Mouse (Mus musculus) embryo, embryonic 11.5 days (tissue): ENCODE measurements around the gene Tmem265.

Experiments used
- DNase-seq: peaks from one replicate; pipeline ENCODE4 v3.0.0-alpha.2; 2012; ENCODE audit warnings: low read depth, low spot score

Tmem265 gene

DNA sequence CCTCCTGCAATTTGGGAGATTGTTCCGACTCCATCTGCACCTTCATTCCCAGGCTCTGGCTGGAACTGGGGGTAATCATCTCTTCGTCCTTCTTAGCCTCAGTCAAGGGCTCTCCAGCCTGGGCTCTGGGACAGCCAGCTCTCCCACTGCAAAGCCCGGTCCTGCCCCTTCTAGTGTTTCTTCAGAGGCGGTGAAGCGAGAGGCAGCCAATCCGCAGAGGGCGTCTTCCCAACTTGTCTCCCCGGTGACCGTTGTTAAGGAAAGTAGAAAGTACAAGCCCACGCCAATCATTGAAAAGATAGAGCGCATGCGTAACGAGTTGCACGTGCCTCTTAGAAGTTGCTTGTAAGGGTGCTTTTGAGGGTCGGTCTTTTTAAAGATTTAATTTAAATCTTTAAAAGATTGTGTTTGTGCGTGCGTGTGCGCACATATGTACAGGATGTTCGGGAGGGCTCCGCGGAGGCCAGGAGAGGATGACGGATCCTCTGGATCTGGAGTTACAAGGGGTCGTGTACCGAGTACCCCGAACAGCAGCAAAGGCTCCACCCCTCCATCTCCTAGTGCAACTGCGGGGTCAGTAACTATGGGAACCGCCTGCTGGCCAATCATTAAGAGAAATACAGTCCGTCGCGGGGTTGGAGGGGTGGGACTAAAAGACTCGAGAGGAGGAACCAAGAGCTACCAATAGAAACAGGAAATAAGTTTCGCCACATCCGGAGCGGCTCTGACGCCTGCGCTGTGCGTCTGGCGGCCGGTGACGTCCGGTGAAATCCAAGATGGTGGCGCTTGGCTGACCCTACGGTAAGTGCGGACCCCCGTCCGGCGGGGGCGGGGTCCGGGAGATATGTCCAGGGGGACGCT, 27.1 kb downstream of the Tmem265 start, which contains the start of the genes Ccdc189 and Rnf40:
Ccdc189 (minus strand) TSS at position 585 of the 861 bp plus-strand sequence.
Rnf40 (plus strand) TSS at position 757 of the 861 bp plus-strand sequence.
- DNase-seq = peak; percentile 94

DNA sequence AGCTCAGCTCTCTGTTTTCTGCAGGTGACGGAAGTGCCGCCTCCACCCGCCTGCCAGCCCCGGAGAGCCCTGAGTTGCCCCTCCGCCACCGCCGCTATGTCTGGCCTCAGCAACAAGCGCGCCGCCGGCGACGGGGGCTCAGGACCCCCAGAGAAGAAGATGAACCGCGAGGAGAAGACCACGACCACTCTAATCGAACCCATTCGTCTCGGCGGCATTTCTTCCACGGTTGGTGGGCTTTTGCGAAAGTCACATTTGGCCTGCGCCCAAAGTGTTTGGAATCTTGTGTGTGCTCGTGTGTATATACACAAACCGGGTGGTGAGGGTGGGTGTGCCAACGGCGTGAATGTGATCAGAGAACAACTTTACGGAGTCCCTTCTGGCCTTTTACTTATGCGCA, 27.7 kb downstream of the Tmem265 start:
- DNase-seq = no peak

- no peak for DNase-seq
These were observed 28.4 kb downstream of the Tmem265 start for GRCm38 (mm10) chr7:127589637-127590036.

DNA sequence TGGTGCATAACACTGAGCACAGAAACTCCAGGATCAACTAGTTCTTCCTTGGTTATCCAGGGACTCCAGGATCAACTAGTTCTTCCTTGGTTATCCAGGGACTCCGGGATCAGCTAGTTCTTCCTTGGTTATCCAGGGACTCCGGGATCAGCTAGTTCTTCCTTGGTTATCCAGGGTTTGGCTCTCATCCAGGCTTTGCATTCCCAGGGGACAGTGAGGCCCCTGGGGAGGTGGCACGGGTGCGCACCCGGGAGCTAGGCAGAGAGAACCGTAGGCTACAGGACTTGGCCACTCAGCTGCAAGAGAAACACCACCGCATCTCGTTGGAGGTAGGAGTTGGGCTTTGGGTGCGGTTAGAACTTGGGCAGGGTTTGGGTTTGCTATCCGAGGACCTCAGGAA, 29.9 kb downstream of the Tmem265 start:
- no peak for DNase-seq

- no peak for DNase-seq
These were observed 31.4 kb downstream of the Tmem265 start for GRCm38 (mm10) chr7:127592575-127592974.

DNA sequence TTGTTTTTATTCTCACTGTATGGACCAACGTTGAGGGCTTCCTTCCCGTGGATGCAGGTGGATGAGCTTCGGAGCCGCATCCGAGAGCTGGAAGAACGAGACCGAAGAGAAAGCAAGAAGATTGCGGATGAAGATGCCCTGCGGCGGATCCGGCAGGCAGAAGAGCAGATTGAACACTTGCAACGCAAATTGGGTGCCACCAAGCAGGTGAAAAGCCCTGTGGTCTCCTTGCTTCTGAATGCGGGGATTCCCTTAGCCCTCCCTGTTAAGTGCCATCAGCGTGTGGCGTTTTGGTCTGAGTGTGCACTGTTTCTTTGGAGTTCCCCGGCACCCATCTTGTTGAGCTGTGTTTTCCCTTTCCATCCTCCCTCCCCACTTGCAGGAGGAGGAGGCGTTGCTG, 35.6 kb downstream of the Tmem265 start:
- DNase-seq = no peak

DNA sequence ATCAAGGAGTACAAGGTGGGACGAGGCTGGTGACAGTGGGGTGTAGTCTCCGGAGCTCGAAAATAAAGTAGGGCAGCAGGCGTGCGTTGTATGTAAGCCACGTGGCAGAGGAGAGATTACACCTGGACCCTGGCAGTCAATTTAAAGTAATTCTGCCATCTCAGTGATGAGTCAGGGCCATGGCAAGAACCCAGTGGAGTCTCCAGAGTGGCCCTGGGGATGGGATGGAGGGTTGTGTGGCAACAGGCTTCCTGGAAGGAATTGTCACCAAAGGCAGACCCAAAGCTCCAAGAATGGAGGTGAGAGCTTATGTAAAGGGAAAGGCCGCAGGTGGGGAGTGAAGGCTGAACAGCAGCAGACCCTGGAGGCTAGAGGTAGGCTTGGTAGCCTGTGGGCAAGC, 39.4 kb downstream of the Tmem265 start:
- DNase-seq = no peak

- no peak for DNase-seq
These were observed 40.5 kb downstream of the Tmem265 start for GRCm38 (mm10) chr7:127601735-127602134.

DNA sequence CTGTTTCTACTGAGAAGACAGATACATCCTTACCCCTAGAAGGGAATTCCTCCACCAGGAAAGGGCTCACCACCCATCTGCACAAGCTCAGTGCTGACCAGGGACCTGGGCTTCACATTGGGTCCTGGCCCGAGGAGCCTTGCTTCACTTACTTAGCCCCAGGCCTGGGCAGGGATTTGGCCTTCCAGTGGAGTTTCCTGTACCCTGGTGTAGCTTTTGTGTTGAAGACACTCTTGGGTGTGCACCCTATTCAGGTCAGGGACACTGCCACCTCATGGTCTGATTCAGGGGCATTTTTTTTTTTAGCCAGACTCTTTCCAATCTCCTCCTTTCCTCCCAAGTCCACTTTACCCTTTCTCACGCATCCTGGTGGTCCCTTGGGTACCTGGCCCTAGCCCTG, 41.7 kb downstream of the Tmem265 start:
- no peak for DNase-seq

DNA sequence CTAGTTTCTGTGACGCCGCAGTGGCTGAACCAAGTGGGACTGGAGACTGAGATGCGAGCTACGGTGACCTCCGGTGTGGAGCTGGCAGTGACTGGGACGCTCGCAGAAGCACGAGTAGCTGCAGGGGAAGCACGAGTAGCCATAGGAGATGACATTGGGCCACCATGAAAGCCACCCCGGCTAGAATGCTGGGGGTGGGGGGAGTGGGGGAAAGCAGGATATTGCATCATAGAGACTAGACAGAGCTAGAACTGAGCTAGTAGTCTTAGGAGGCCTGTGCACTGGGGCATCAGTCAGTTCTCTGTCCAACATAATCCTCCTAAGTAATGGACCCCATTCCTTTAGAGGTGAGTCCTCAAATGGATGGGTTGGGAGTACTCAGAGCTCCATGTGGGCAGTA, 43.1 kb downstream of the Tmem265 start:
- DNase-seq = no peak

DNA sequence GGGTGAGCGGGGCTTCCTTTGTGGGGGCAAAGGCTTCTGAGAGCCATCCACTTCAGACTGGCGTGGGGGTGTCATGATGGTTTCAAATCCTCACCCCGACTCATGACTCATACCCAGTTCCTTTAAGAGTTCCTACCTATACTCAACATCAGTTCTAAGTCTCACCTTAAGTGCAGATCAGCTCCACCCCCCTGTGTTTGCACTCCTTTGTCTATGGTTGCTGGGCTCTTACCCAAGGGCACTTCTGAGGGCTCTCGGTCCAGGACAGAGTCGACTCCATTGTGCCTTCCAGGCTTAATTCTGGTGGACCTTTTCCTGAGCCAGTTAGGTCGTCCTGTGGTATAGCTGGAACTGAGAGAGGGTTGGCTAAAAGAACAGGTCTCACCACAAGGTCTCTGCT, 46.0 kb downstream of the Tmem265 start:
- DNase-seq = no peak

GRCm38 (mm10) chr7:127611011-127611410, 49.8 kb downstream of the Tmem265 start:
- DNase-seq = no peak

- DNase-seq = no peak
These were observed 50.4 kb downstream of the Tmem265 start for GRCm38 (mm10) chr7:127611561-127611960.

DNA sequence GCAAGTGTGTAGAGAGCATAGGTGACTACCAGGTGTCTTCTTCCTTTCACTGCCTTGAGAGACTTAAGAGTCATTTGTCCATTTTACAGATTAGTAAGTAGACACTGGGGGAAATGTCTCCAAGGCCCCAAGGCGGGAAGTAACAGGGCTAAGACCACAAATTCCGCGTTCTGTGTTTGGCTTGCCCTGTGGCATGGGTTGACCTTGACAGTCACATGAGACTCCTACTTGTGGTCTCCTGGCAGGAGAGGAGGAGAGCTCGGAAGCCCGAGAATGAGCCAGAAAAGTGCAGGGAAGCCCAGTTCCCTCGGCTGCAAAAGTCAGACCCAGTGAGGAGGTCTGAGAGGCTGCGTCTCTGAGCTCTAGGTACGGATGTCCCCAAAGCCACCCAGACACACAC, 52.3 kb downstream of the Tmem265 start:
- DNase-seq = no peak

GRCm38 (mm10) chr7:127614091-127614490, 52.9 kb downstream of the Tmem265 start:
- no peak for DNase-seq

DNA sequence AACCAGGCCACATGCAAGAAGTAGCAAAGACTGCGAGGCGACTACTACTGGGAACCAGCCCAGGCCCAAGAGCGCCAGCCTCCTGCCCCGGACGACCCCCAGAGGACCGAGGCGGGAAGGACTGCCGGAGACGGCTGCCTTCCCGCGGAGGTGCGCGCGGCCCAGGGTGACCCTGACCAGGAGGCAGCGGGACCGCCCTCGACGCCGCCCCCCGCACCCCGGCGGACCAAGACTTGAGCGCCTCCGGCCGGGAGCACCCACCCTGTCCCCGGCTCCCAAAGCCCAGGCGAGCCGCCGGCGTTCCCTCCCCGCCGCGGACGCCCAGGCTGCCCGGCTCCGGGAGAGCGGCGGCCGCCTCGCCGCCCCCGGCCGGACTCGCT, 53.3 kb downstream of the Tmem265 start:
- peak; percentile 30 for DNase-seq

- peak; percentile 85 for DNase-seq
These were observed 54.0 kb downstream of the Tmem265 start, which contains the start of gene Zfp629 for GRCm38 (mm10) chr7:127614891-127615843. Gene Zfp629, minus strand, starts transcription at chr7:127615797.

DNA sequence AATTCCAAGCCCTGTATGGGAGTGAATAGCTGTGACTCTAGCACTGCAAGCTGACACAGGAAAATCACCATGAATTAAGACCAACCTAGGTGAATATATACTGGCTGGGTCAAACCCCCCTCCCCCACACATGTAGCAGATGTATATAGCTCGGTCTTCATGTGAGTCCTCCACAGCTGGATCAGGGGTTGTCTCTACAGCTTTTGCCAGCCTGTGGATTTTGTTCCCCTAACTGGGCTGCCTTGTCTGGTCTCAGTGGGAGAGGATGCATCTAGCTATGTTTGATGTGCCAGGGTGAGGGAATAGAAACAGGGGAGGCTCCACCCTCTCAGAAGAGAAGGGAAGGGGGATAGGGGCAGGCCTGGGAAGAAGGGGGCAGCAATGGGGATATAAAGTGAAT, 55.1 kb downstream of the Tmem265 start:
- no peak for DNase-seq
